Mouse (Mus musculus): ENCODE data around the gene Stxbp4. TPM values are rescaled to one million over a fixed set of nuclear protein-coding genes. Genes with fewer than 3 reads are reported as not detected.

Stxbp4 gene
- 29.7 TPM for polyA plus RNA-seq (2014; fragmentation: Illumina TruSeq; extraction: RNeasy Lipid Tissue Mini Kit (QIAGEN cat#74804))

DNA sequence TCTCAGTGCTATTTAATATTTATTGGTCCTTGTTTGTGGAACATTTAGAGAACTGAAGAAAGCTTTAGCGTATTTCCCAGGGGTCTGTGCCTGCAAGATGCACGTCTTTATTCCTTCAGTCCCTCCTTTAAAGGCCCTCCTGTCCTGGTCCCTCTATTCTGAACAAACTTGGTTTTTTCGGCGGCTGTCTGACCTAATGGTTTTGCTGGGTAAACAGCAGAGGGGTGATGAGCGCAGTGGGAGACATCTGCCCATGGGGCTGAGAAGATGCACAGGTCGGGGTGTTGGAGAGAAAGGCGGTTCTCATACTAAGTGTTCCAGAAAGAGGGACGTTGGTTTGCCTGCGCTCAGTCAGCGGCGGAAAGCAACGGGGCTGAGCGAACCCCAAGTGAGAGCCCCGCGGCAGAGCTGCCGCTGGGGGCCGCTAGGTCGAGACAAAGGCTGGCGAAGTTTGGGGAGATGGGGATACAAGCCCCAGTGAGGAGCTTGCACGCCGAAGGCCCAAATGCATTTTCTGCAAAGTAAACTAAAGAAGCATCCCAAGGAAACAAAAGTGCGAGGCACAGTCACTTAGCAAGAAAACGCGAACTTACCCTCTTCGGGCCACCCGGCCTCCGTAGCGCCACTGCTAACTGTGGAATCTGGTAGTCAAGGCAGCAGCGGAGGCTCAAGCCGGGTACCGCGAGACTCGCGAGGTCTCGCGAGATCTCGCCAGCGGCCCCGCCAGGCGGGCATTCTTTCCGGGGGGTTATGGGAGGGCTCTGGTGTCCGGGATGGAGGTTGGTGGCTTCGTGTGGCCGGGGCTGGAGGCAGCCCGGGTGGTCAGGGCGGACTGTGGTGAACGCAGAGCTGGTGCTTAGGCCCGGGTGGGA is at the start of gene Stxbp4, which contains the start of gene Cox11:
Gene Stxbp4 (minus strand): TSS at position 645 of the 872 bp plus-strand sequence.
Gene Cox11 (plus strand): TSS at position 734 of the 872 bp plus-strand sequence.

Other genes starting within 250 kb of the Stxbp4 start
- gene Hlf, start 247.2 kb downstream of the Stxbp4 start, polyA plus RNA-seq (2014; fragmentation: Illumina TruSeq; extraction: RNeasy Lipid Tissue Mini Kit (QIAGEN cat#74804)): 21.0 TPM
- 30.1 TPM for gene Cox11, start 89 bp upstream of the Stxbp4 start, polyA plus RNA-seq (2014; fragmentation: Illumina TruSeq; extraction: RNeasy Lipid Tissue Mini Kit (QIAGEN cat#74804))
- gene Tom1l1, start 50.3 kb upstream of the Stxbp4 start, polyA plus RNA-seq (2014; fragmentation: Illumina TruSeq; extraction: RNeasy Lipid Tissue Mini Kit (QIAGEN cat#74804)): 177 TPM